Mouse (Mus musculus) kidney, embryonic 14.5 days (tissue): ENCODE data around the gene Relt. TPM values are rescaled to one million over a fixed set of nuclear protein-coding genes. Genes with fewer than 3 reads are reported as not detected.

Experiments used
- ATAC-seq: fragments of 200-750 bp; cut with Nextera tagmentation; 2 replicates; pipeline ENCODE4 v1.8.0; 2017; ENCODE audit warnings: moderate number of reproducible peaks, mild to moderate bottlenecking, moderate TSS enrichment, moderate library complexity; ENCODE audit not compliant: low FRiP score, low TSS enrichment
- H3K27ac ChIP-seq: fragments of 300-500 bp; sonication (generic); 2 replicates; pipeline ENCODE4 v1.5.1; 2014; ENCODE audit warnings: low read depth, mild to moderate bottlenecking, low read length, moderate library complexity, mixed read lengths
- H3K27me3 ChIP-seq: fragments of 300-500 bp; sonication (generic); 2 replicates; pipeline ENCODE4 v1.6.1; 2014; ENCODE audit warnings: mild to moderate bottlenecking, low read length; ENCODE audit not compliant: control insufficient read depth, insufficient read depth
- H3K36me3 ChIP-seq: fragments of 300-500 bp; sonication (generic); 2 replicates; pipeline ENCODE4 v1.6.1; 2014; ENCODE audit warnings: low read length, mixed read lengths; ENCODE audit not compliant: control insufficient read depth, insufficient read depth
- H3K4me1 ChIP-seq: fragments of 300-500 bp; sonication (generic); 2 replicates; pipeline ENCODE4 v1.6.1; 2014; ENCODE audit warnings: low read length, mixed read lengths; ENCODE audit not compliant: control insufficient read depth, insufficient read depth
- H3K4me2 ChIP-seq: fragments of 300-500 bp; sonication (generic); replicated peaks from 2 replicates; pipeline ENCODE4 v1.6.1; 2014; ENCODE audit warnings: low read depth, mild to moderate bottlenecking, low read length
- H3K4me3 ChIP-seq: fragments of 300-500 bp; sonication (generic); 2 replicates; pipeline ENCODE4 v1.5.1; 2014; ENCODE audit warnings: mild to moderate bottlenecking, low read length
- H3K9ac ChIP-seq: fragments of 300-500 bp; sonication (generic); 2 replicates; pipeline ENCODE4 v1.6.1; 2014; ENCODE audit warnings: low read depth, mild to moderate bottlenecking, low read length, moderate library complexity
- H3K9me3 ChIP-seq: fragments of 300-500 bp; sonication (generic); 2 replicates; pipeline ENCODE4 v1.6.1; 2016; ENCODE audit warnings: low read length; ENCODE audit not compliant: control insufficient read depth
- WGBS: fragments of 180-500 bp; shearing (Covaris S2); extraction: QIAGEN DNeasy Blood & Tissue Kit; methylation state at CpG from one replicate; pipeline ENCODE4 v1.1.7; 2014; 5-methylcytosine and 5-hydroxymethylcytosine counted together
- microRNA-seq: library from miRNA; unstranded; fragments of <30 nt; microRNA quantifications from one replicate; pipeline ENCODE4, GENCODE M21; 2016
- polyA plus RNA-seq: library from polyadenylated mRNA; unstranded; fragments of >200 nt; fragmentation: Nextera tagmentation; extraction: Ambion mirVana; gene quantifications from 2 replicates; pipeline ENCODE4 v1.2.1, GENCODE M21; 2014

Gene Relt
- polyA plus RNA-seq, 1 experiment from 2014 or later: 3.1 TPM

DNA sequence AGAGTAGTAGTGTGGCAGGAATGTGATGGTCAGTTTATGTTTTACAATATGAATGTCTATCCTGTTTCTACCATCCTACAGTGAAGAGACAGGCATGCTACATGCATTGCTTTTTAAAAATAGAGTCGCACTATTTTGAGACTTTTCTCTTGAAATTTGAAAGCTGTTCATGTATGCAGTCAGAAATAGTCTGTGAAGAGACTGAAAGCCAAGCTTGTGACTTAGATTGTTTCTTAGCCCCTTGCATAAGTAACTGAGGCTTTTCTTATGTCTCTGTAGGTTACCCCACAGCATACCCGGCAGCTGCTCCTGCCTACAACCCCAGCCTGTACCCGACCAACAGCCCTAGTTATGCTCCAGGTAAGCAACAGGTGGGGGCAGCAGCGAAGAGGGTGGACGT, 50.6 kb downstream of the Relt start:
- no peaks in the 10 kb centered on the region for H3K4me1 ChIP-seq
- H3K9me3 ChIP-seq: no peaks in the 10 kb centered on the region
- no peak overlapping the region for H3K4me3 ChIP-seq
- H3K27ac ChIP-seq: no peak overlapping the region
- WGBS: 76% methylated on average over 5 of the region's 5 CpGs
- H3K27me3 ChIP-seq: no peaks in the 10 kb centered on the region
- no peak overlapping the region for H3K9ac ChIP-seq
- ATAC-seq: no peak
- H3K4me2 ChIP-seq: no peak overlapping the region
- H3K36me3 ChIP-seq: peaks cover 8% of the 10 kb centered on the region; the same call in 1 of the 2 replicates

DNA sequence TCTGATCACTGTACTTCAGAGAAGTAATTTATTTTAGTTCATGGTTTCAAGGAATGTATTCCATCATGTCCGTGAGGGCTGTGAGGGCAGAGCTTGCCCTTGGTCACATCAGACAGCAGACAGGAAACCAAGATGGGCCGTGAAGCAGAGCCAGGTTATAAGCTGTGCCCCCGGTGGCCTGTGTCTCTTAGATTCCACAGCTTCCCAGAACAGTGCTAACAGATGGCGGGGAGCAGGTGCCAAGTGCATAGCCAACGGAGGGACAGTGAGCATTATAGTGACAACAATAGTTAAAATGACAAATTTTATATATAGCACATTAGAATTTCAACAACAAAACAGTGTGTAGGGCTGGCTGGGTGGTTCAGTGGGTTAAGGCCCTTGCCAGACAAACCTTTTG, 51.3 kb downstream of the Relt start:
- Histone ChIP-seq H3K27ac (no peak overlapping the region), H3K4me3 (no peak overlapping the region), H3K9ac (no peak overlapping the region), H3K4me1 (no peaks in the 10 kb centered on the region), H3K4me2 (no peak overlapping the region), H3K27me3 (no peaks in the 10 kb centered on the region), H3K36me3 (peaks cover 8% of the 10 kb centered on the region; the same call in 1 of the 2 replicates), H3K9me3 (no peaks in the 10 kb centered on the region)
- WGBS: 69% methylated on average over 5 of the region's 5 CpGs
- no peak for ATAC-seq

DNA sequence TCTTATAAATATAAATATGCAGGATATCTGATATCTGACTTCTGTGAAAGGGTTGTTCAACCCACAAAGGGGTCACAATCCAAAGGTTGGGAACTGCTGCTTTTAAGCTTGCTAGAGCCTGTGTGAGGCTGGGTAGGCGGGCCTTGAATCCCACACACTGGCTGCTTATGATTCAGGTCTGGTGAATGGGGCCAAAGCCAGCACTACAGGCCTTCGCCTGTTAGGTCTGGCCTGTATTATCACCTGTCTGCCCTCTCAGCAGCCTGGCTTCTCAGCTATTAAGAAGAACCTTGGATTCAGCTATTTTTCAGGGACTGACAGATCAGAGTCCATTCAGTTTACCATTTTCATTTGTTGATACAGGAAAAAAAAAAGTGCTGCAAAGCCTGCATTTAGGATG, 57.9 kb downstream of the Relt start:
- Histone ChIP-seq H3K9me3 (no peaks in the 10 kb centered on the region), H3K9ac (no peak overlapping the region), H3K27ac (no peak overlapping the region), H3K4me1 (no peaks in the 10 kb centered on the region; the same call in 1 of the 2 replicates), H3K36me3 (no peaks in the 10 kb centered on the region), H3K27me3 (no peaks in the 10 kb centered on the region), H3K4me3 (no peak overlapping the region), H3K4me2 (no peak overlapping the region)
- WGBS: 82% methylated on average over 2 of the region's 2 CpGs
- no peak for ATAC-seq

DNA sequence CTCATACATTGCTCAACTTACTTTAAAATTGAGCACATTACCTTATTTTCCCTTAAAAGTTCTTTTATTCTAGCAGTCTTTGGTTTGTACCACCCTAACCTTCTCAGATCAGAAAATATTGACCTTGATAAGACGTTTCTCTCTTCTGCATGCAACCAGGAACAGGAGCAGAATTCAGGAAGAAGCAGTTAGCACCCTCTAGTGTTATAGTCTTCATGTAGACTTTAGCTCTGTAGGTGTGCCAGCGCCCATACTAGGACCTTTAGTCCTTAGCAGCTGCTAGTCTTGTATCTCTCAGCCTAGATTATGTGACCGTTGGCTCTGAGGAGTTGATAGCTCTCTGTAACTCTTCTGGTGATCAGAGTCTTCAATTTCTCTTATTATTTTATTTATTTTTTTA, 64.4 kb downstream of the Relt start:
- 64% methylated on average over 3 of the region's 3 CpGs for WGBS
- no peaks in the 10 kb centered on the region for H3K9me3 ChIP-seq
- no peak for ATAC-seq
- no peaks in the 10 kb centered on the region for H3K4me1 ChIP-seq
- no peak overlapping the region for H3K9ac ChIP-seq
- no peak overlapping the region for H3K4me2 ChIP-seq
- no peak overlapping the region for H3K4me3 ChIP-seq
- H3K27me3 ChIP-seq: no peaks in the 10 kb centered on the region
- no peaks in the 10 kb centered on the region for H3K36me3 ChIP-seq
- H3K27ac ChIP-seq: no peak overlapping the region

Small RNAs within 50 kb of the gene (microRNA-seq; reads per million reads assigned to microRNA genes)
- gene Mir3102: 117 reads per million, percentile 57 among the genes with 10 or more reads in this experiment

Other genes starting within 250 kb of the Relt start
- gene Plekhb1, start 201.0 kb downstream of the Relt start, polyA plus RNA-seq: 2.6 TPM in 2 replicates
- 43.6 and 53.8 TPM in 2 replicates for gene Fam168a, start 156.8 kb downstream of the Relt start, polyA plus RNA-seq
- 11.6 and 15.5 TPM in 2 replicates for gene Arhgef17, start 68.7 kb upstream of the Relt start, polyA plus RNA-seq
- gene P2ry6, start 111.2 kb upstream of the Relt start, polyA plus RNA-seq: 3.6 and 4.4 TPM in 2 replicates
- 0.72 and 0.84 TPM in 2 replicates for gene P2ry2, start 149.4 kb upstream of the Relt start, polyA plus RNA-seq
- 20.5 and 35.5 TPM in 2 replicates for gene Fchsd2, start 229.4 kb upstream of the Relt start, polyA plus RNA-seq